Mouse (Mus musculus) neutrophil, adult 83 days (primary cell): ENCODE measurements around the gene Irx1. TPM values are rescaled to one million over a fixed set of nuclear protein-coding genes. Genes with fewer than 3 reads are reported as not detected.

ENCODE experiments used
- total RNA-seq, 2 experiments: library from RNA; stranded (reverse); gene quantifications; one replicate each; pipeline ENCODE4 v1.2.4; 2023

Gene Irx1
- not detected for total RNA-seq

GRCm38 (mm10) chr13:71963356-71964351 is at the start of gene Irx1:
Gene Irx1, minus strand, starts transcription at chr13:71963723.

